Mouse (Mus musculus) lung, adult 2 months (tissue): ENCODE results near the gene Odf3.

Experiments
- CTCF ChIP-seq: fragments of 200-500 bp; IDR thresholded peaks from 2 replicates; pipeline ENCODE4 v1.5.1; 2011; ENCODE audit warnings: mild to moderate bottlenecking, low read length, control low read depth; ENCODE audit not compliant: insufficient read depth
- POLR2A ChIP-seq: fragments of 200-500 bp; IDR thresholded peaks from 2 replicates; pipeline ENCODE4 v1.6.1; 2011; ENCODE audit warnings: low read depth, mild to moderate bottlenecking, control low read depth, low read length, borderline replicate concordance; ENCODE audit errors: extremely low read depth

DNA sequence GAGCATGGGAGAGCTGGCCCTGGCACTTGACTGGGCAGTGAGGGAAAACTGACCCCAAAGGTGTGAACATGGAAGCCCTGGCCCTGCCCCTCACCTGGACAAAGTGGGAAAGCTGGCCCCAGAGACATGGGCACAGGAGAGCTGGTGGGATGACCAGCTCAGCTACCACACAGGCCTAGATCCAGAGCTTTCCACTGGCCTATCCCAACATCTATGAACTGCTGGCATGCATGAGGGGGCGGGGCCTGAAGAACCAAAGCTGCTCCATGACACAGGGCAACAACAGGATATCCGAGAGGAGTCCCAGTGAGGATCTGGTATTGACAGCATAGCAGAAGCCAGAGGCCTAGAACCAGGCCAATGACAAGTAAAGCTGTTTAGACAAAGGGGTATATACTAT is 49.4 kb upstream of the Odf3 start:
- TF ChIP-seq CTCF: no peak
- TF ChIP-seq POLR2A: no peak
